Mouse (Mus musculus) left cerebral cortex, postnatal 36 days (tissue): ENCODE results near the gene Slc39a7. TPM values are rescaled to one million over a fixed set of nuclear protein-coding genes. Genes with fewer than 3 reads are reported as not detected.

ENCODE experiments used
- DNase-seq, 2 experiments: peaks; one replicate each; pipeline ENCODE4 v3.0.0; 2021 to 2022; ENCODE audit warnings: low spot score in 2 of 2, mixed read lengths in 1 of 2
- intact Hi-C: fragments of 180-260 bp; cut with DNase I; formaldehyde crosslinking; loops from one replicate; pipeline ENCODE4 v1.15.1; 2025
- total RNA-seq, 2 experiments: library from RNA; stranded (reverse); gene quantifications; 2 replicates each; pipeline ENCODE4 v1.2.3; 2021

Slc39a7 gene
- 100 to 1,000 TPM; 101 to 105 TPM for total RNA-seq

GRCm38 (mm10) chr17:34031465-34032173 is at the start of gene Slc39a7, which contains the start of gene Rxrb:
Gene Slc39a7 (minus strand): TSS chr17:34031682.
Gene Rxrb (plus strand): TSS chr17:34031812.
- DNase-seq = peak; percentile 98 to 99
- intact Hi-C loops = loop anchor here (1.0 to 10.0 kb wide), 2 partner anchors 88 to 563 kb away; partner anchors contain the start of genes Ager, H2-DMa and Pbx2

- peak in 1 of 2 experiments; percentile 13 for DNase-seq
- intact Hi-C loops = loop anchor here (5.0 kb wide), 1 partner anchor 88 kb away; no protein-coding TSS in a partner anchor
These were observed 48.1 kb upstream of the Slc39a7 start for GRCm38 (mm10) chr17:34079621-34080020.

GRCm38 (mm10) chr17:34079002-34079401 is 47.5 kb upstream of the Slc39a7 start:
- DNase-seq = no peak
- intact Hi-C loops = loop anchor here (5.0 kb wide), 1 partner anchor 88 kb away; no protein-coding TSS in a partner anchor

- no peak for DNase-seq
- intact Hi-C loops = loop anchor here (5.0 kb wide), 1 partner anchor 89 kb away; no protein-coding TSS in a partner anchor
These were observed 46.7 kb upstream of the Slc39a7 start for GRCm38 (mm10) chr17:34078148-34078547.

GRCm38 (mm10) chr17:34077549-34077948 is 46.1 kb upstream of the Slc39a7 start:
- intact Hi-C loops = loop anchor here (5.0 kb wide), 1 partner anchor 90 kb away; no protein-coding TSS in a partner anchor
- peak; percentile 16 to 43 for DNase-seq

- peak; percentile 32 to 53 for DNase-seq
- intact Hi-C loops = loop anchor here (5.0 kb wide), 1 partner anchor 92 kb away; no protein-coding TSS in a partner anchor
These were observed 43.8 kb upstream of the Slc39a7 start for GRCm38 (mm10) chr17:34075271-34075670.

GRCm38 (mm10) chr17:34072091-34072490 is 40.6 kb upstream of the Slc39a7 start:
- intact Hi-C loops = no loop called here
- DNase-seq = no peak

GRCm38 (mm10) chr17:34068864-34069263 is 37.4 kb upstream of the Slc39a7 start:
- no peak for DNase-seq

GRCm38 (mm10) chr17:34057224-34057623 is 25.7 kb upstream of the Slc39a7 start:
- intact Hi-C loops = no loop called here

More at GRCm38 (mm10) chr17:34068864-34069263, 37.4 kb upstream of the Slc39a7 start:
- intact Hi-C loops = no loop called here

GRCm38 (mm10) chr17:34047404-34048050 is 16.0 kb upstream of the Slc39a7 start:
- DNase-seq = no peak
- intact Hi-C loops = no loop called here

More at GRCm38 (mm10) chr17:34057224-34057623, 25.7 kb upstream of the Slc39a7 start:
- no peak for DNase-seq

GRCm38 (mm10) chr17:34045941-34046340 is 14.5 kb upstream of the Slc39a7 start:
- no peak for DNase-seq
- intact Hi-C loops = no loop called here

- intact Hi-C loops = loop anchor here (10.0 kb wide), 1 partner anchor 555 kb away; the partner anchor contains the start of genes Ager and Pbx2
These were observed 8.3 kb upstream of the Slc39a7 start for GRCm38 (mm10) chr17:34039562-34040450.

GRCm38 (mm10) chr17:34038878-34039561 is 7.5 kb upstream of the Slc39a7 start, which contains the start of gene Col11a2:
Gene Col11a2 (plus strand): TSS chr17:34039437.
- intact Hi-C loops = loop anchor here (10.0 kb wide), 1 partner anchor 556 kb away; the partner anchor contains the start of genes Ager and Pbx2

More at GRCm38 (mm10) chr17:34039562-34040450, 8.3 kb upstream of the Slc39a7 start:
- no peak for DNase-seq

GRCm38 (mm10) chr17:34038440-34038839 is 7.0 kb upstream of the Slc39a7 start:
- no peak for DNase-seq
- intact Hi-C loops = loop anchor here (10.0 kb wide), 1 partner anchor 556 kb away; the partner anchor contains the start of genes Ager and Pbx2

More at GRCm38 (mm10) chr17:34038878-34039561, 7.5 kb upstream of the Slc39a7 start, which contains the start of gene Col11a2:
- no peak for DNase-seq

GRCm38 (mm10) chr17:34037241-34037640 is 5.8 kb upstream of the Slc39a7 start:
- DNase-seq = no peak
- intact Hi-C loops = loop anchor here (10.0 kb wide), 1 partner anchor 558 kb away; the partner anchor contains the start of genes Ager and Pbx2

GRCm38 (mm10) chr17:34036647-34037046 is 5.2 kb upstream of the Slc39a7 start:
- DNase-seq = no peak
- intact Hi-C loops = loop anchor here (10.0 kb wide), 1 partner anchor 558 kb away; the partner anchor contains the start of genes Ager and Pbx2

- intact Hi-C loops = loop anchor here (10.0 kb wide), 1 partner anchor 559 kb away; the partner anchor contains the start of genes Ager and Pbx2
- DNase-seq = no peak
These were observed 4.0 kb upstream of the Slc39a7 start for GRCm38 (mm10) chr17:34035517-34035916.

- intact Hi-C loops = loop anchor here (10.0 kb wide), 1 partner anchor 561 kb away; the partner anchor contains the start of genes Ager and Pbx2
- DNase-seq = no peak
These were observed 2.6 kb upstream of the Slc39a7 start for GRCm38 (mm10) chr17:34034064-34034463.
